Mouse (Mus musculus) lung, embryonic 15.5 days (tissue): ENCODE measurements at regions not wholly inside any gene's neighbourhood (a gene's known extent, or its start where the extent isn't known, plus 50 kb on each side); places are given as distances from the start of the nearest gene placed in this dataset.

ENCODE experiments used
- ATAC-seq: fragments of 200-750 bp; cut with Nextera tagmentation; 2 replicates; pipeline ENCODE4 v1.8.0; 2017; ENCODE audit warnings: moderate number of reproducible peaks, borderline replicate concordance; ENCODE audit not compliant: low FRiP score, low TSS enrichment; ENCODE audit errors: extremely low read depth
- H3K27ac ChIP-seq: fragments of 300-500 bp; sonication (generic); 2 replicates; pipeline ENCODE4 v1.5.1; 2015; ENCODE audit warnings: moderate library complexity, mild to moderate bottlenecking, inconsistent platforms
- H3K27me3 ChIP-seq: fragments of 300-500 bp; sonication (generic); 2 replicates; pipeline ENCODE4 v1.6.1; 2015; ENCODE audit warnings: inconsistent platforms
- H3K36me3 ChIP-seq: fragments of 300-500 bp; sonication (generic); 2 replicates; pipeline ENCODE4 v1.6.1; 2015; ENCODE audit warnings: inconsistent platforms
- H3K4me1 ChIP-seq: fragments of 300-500 bp; sonication (generic); 2 replicates; pipeline ENCODE4 v1.6.1; 2015; ENCODE audit warnings: inconsistent platforms
- H3K4me2 ChIP-seq: fragments of 300-500 bp; sonication (generic); 2 replicates; pipeline ENCODE4 v1.6.1; 2015; ENCODE audit warnings: inconsistent platforms, mild to moderate bottlenecking, moderate library complexity
- H3K4me3 ChIP-seq: fragments of 300-500 bp; sonication (generic); 2 replicates; pipeline ENCODE4 v1.5.1; 2015; ENCODE audit warnings: mild to moderate bottlenecking, inconsistent platforms
- H3K9ac ChIP-seq: fragments of 300-500 bp; sonication (generic); 2 replicates; pipeline ENCODE4 v1.6.1; 2015; ENCODE audit warnings: inconsistent platforms
- H3K9me3 ChIP-seq: fragments of 300-500 bp; sonication (generic); 2 replicates; pipeline ENCODE4 v1.6.1; 2016; ENCODE audit warnings: inconsistent platforms
- WGBS: fragments of 180-500 bp; shearing (Covaris S2); methylation state at CpG from one replicate; pipeline ENCODE4 v1.1.7; 2015; 5-methylcytosine and 5-hydroxymethylcytosine counted together

GRCm38 (mm10) chr16:77394054-77394716, 207.7 kb downstream of the Gm11146 start:
- H3K27me3 ChIP-seq, result no peaks in the 10 kb centered on the region
- ATAC-seq, result no peak
- H3K27ac ChIP-seq, result no peak overlapping the region
- no peak overlapping the region for H3K4me2 ChIP-seq
- 56% methylated on average over 3 of the region's 3 CpGs for WGBS
- H3K9me3 ChIP-seq, result no peaks in the 10 kb centered on the region
- no peak overlapping the region for H3K9ac ChIP-seq
- no peaks in the 10 kb centered on the region for H3K36me3 ChIP-seq
- no peaks in the 10 kb centered on the region for H3K4me1 ChIP-seq
- no peak overlapping the region for H3K4me3 ChIP-seq

GRCm38 (mm10) chr16:77393470-77393869, 208.4 kb downstream of the Gm11146 start:
- H3K27ac ChIP-seq, result no peak overlapping the region
- WGBS, result 63% methylated on average over 5 of the region's 5 CpGs
- no peaks in the 10 kb centered on the region for H3K4me1 ChIP-seq
- H3K36me3 ChIP-seq, result no peaks in the 10 kb centered on the region
- no peaks in the 10 kb centered on the region for H3K9me3 ChIP-seq
- no peak overlapping the region for H3K4me3 ChIP-seq
- ATAC-seq, result no peak
- no peaks in the 10 kb centered on the region for H3K27me3 ChIP-seq
- no peak overlapping the region for H3K4me2 ChIP-seq
- no peak overlapping the region for H3K9ac ChIP-seq

GRCm38 (mm10) chr16:77392205-77392604, 209.7 kb downstream of the Gm11146 start:
- Histone ChIP-seq H3K4me1 (no peaks in the 10 kb centered on the region), H3K4me3 (no peak overlapping the region), H3K27ac (no peak overlapping the region), H3K4me2 (no peak overlapping the region), H3K9me3 (no peaks in the 10 kb centered on the region), H3K36me3 (no peaks in the 10 kb centered on the region), H3K9ac (no peak overlapping the region), H3K27me3 (no peaks in the 10 kb centered on the region)
- no peak for ATAC-seq
- 69% methylated on average over 4 of the region's 4 CpGs for WGBS

GRCm38 (mm10) chr16:77384021-77384729, 217.7 kb downstream of the Gm11146 start:
- no peaks in the 10 kb centered on the region for H3K9me3 ChIP-seq
- H3K4me3 ChIP-seq, result no peak overlapping the region
- no peaks in the 10 kb centered on the region for H3K27me3 ChIP-seq
- H3K27ac ChIP-seq, result no peak overlapping the region
- H3K9ac ChIP-seq, result no peak overlapping the region
- 54% methylated on average over 6 of the region's 6 CpGs for WGBS
- H3K4me2 ChIP-seq, result no peak overlapping the region
- no peak for ATAC-seq
- H3K36me3 ChIP-seq, result no peaks in the 10 kb centered on the region
- H3K4me1 ChIP-seq, result no peaks in the 10 kb centered on the region

- no peak overlapping the region for H3K27ac ChIP-seq
- WGBS, result 79% methylated on average over 2 of the region's 2 CpGs
Observed at GRCm38 (mm10) chr16:77382790-77383189, 219.1 kb downstream of the Gm11146 start.

GRCm38 (mm10) chr16:77372768-77373167, 229.1 kb downstream of the Gm11146 start:
- H3K27ac ChIP-seq, result no peak overlapping the region
- H3K27me3 ChIP-seq, result no peaks in the 10 kb centered on the region
- H3K4me3 ChIP-seq, result no peak overlapping the region
- no peak overlapping the region for H3K4me2 ChIP-seq
- no peak overlapping the region for H3K9ac ChIP-seq
- H3K36me3 ChIP-seq, result no peaks in the 10 kb centered on the region
- no peaks in the 10 kb centered on the region for H3K4me1 ChIP-seq
- 74% methylated on average over 3 of the region's 3 CpGs for WGBS
- ATAC-seq, result no peak
- H3K9me3 ChIP-seq, result no peaks in the 10 kb centered on the region

More at GRCm38 (mm10) chr16:77382790-77383189, 219.1 kb downstream of the Gm11146 start:
- H3K27me3 ChIP-seq, result no peaks in the 10 kb centered on the region
- H3K36me3 ChIP-seq, result no peaks in the 10 kb centered on the region
- no peaks in the 10 kb centered on the region for H3K4me1 ChIP-seq
- no peaks in the 10 kb centered on the region for H3K9me3 ChIP-seq
- no peak overlapping the region for H3K9ac ChIP-seq
- no peak overlapping the region for H3K4me3 ChIP-seq
- H3K4me2 ChIP-seq, result no peak overlapping the region
- ATAC-seq, result no peak

- Histone ChIP-seq H3K4me3 (no peak overlapping the region), H3K4me1 (no peaks in the 10 kb centered on the region), H3K27me3 (no peaks in the 10 kb centered on the region), H3K9ac (no peak overlapping the region), H3K9me3 (no peaks in the 10 kb centered on the region), H3K27ac (no peak overlapping the region), H3K4me2 (no peak overlapping the region), H3K36me3 (no peaks in the 10 kb centered on the region)
- no peak for ATAC-seq
- WGBS, result 63% methylated on average over 2 of the region's 2 CpGs
Observed at GRCm38 (mm10) chr16:77369810-77370209, 232.1 kb downstream of the Gm11146 start.

- Histone ChIP-seq H3K4me1 (no peaks in the 10 kb centered on the region), H3K27ac (no peak overlapping the region), H3K4me3 (no peak overlapping the region), H3K27me3 (no peaks in the 10 kb centered on the region), H3K9ac (no peak overlapping the region), H3K4me2 (no peak overlapping the region), H3K36me3 (no peaks in the 10 kb centered on the region), H3K9me3 (no peaks in the 10 kb centered on the region)
- ATAC-seq, result no peak
- WGBS, result 34% methylated on average over 2 of the region's 2 CpGs
Observed at GRCm38 (mm10) chr16:77365254-77365653, 236.6 kb downstream of the Gm11146 start.

GRCm38 (mm10) chr16:77364439-77364838, 237.5 kb downstream of the Gm11146 start:
- no peaks in the 10 kb centered on the region for H3K9me3 ChIP-seq

GRCm38 (mm10) chr16:77359190-77359589, 242.7 kb downstream of the Gm11146 start:
- Histone ChIP-seq H3K27ac (no peak overlapping the region), H3K4me2 (no peak overlapping the region), H3K4me3 (no peak overlapping the region), H3K9ac (no peak overlapping the region), H3K9me3 (no peaks in the 10 kb centered on the region), H3K27me3 (no peaks in the 10 kb centered on the region), H3K36me3 (no peaks in the 10 kb centered on the region), H3K4me1 (peaks cover 3% of the 10 kb centered on the region; the same call in 1 of the 2 replicates)
- no peak for ATAC-seq
- 76% methylated on average over 5 of the region's 5 CpGs for WGBS

More at GRCm38 (mm10) chr16:77364439-77364838, 237.5 kb downstream of the Gm11146 start:
- no peak overlapping the region for H3K9ac ChIP-seq
- no peak overlapping the region for H3K4me3 ChIP-seq
- no peak overlapping the region for H3K27ac ChIP-seq
- WGBS, result 90% methylated on average over 3 of the region's 3 CpGs
- no peak overlapping the region for H3K4me2 ChIP-seq
- H3K36me3 ChIP-seq, result no peaks in the 10 kb centered on the region
- no peaks in the 10 kb centered on the region for H3K27me3 ChIP-seq
- H3K4me1 ChIP-seq, result no peaks in the 10 kb centered on the region
- no peak for ATAC-seq

- H3K4me3 ChIP-seq, result no peak overlapping the region
- H3K9me3 ChIP-seq, result no peaks in the 10 kb centered on the region
- peaks cover 3% of the 10 kb centered on the region; the same call in 1 of the 2 replicates for H3K4me1 ChIP-seq
- no peaks in the 10 kb centered on the region for H3K27me3 ChIP-seq
- WGBS, result 94% methylated on average over 5 of the region's 5 CpGs
- no peaks in the 10 kb centered on the region for H3K36me3 ChIP-seq
- H3K27ac ChIP-seq, result no peak overlapping the region
- no peak overlapping the region for H3K9ac ChIP-seq
- no peak overlapping the region for H3K4me2 ChIP-seq
- ATAC-seq, result no peak
Observed at GRCm38 (mm10) chr16:77355260-77355659, 246.6 kb downstream of the Gm11146 start.

- ATAC-seq, result 0 out of 2 replicates have a peak, but pooled peaks have one; percentile 57
- no peak overlapping the region for H3K27ac ChIP-seq
- WGBS, result 59% methylated on average over 3 of the region's 3 CpGs
- H3K9me3 ChIP-seq, result no peaks in the 10 kb centered on the region
- H3K4me2 ChIP-seq, result no peak overlapping the region
- H3K4me3 ChIP-seq, result no peak overlapping the region
- H3K36me3 ChIP-seq, result no peaks in the 10 kb centered on the region
- H3K27me3 ChIP-seq, result no peaks in the 10 kb centered on the region
- H3K9ac ChIP-seq, result no peak overlapping the region
- peaks cover 3% of the 10 kb centered on the region; the same call in 1 of the 2 replicates for H3K4me1 ChIP-seq
Observed at GRCm38 (mm10) chr16:77354201-77354712, 247.6 kb downstream of the Gm11146 start.
